Mouse (Mus musculus) brain, adult 2 months (tissue): ENCODE results near the gene Zfp644.
"Not testable (repeated sequence)": the region's sequence is repeated elsewhere in the genome, so short reads cannot be mapped to it uniquely, and the experiment has no call there.

Experiments
- DNase-seq: peaks from one replicate; pipeline ENCODE4 v3.0.0; 2011; ENCODE audit warnings: low read depth, low spot score

The Zfp644 gene

GRCm38 (mm10) chr5:106696396-106697337, at the start of gene Zfp644:
Gene Zfp644 (minus strand): TSS chr5:106697287.
- DNase-seq: peak; percentile 95

DNA sequence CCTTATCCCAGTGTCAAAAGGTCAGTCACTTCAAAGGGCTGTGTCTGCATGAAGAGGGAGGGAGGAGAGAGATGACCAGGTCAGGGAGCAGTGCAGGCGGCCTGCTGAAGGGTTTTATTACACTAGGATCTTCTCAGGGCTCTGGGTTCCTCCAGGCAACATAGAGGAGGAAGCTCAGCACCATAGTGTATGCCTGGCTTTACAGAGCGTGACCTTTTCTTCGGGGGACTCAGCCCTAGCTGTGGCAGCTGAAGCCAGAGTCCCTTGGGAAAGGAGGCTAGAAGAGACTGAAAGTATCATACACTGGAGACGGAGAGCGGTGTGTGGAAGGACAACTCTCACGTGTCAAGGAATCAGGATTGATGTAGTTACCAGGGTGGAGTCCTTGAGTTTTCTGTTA, 42.6 kb upstream of the Zfp644 start:
- DNase-seq: no peak

DNA sequence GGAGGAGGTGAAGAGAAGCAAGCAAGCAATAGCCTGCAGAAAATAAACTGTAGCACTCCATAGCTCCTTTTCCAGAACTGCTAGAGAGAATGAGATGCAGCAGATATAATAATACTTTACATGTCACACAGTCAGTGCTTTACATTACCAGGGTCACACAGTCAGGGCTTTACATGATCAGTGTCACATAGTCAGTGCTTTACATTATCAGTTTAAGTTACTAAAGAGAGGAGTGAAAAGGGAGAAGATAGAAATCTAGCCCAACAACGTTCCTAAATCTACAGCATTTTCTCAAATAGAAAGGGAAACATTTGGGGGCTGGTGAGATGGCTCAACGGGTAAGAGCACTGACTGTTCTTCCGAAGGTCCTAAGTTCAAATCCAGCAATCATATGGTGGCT, 26.4 kb upstream of the Zfp644 start:
- no peak for DNase-seq

DNA sequence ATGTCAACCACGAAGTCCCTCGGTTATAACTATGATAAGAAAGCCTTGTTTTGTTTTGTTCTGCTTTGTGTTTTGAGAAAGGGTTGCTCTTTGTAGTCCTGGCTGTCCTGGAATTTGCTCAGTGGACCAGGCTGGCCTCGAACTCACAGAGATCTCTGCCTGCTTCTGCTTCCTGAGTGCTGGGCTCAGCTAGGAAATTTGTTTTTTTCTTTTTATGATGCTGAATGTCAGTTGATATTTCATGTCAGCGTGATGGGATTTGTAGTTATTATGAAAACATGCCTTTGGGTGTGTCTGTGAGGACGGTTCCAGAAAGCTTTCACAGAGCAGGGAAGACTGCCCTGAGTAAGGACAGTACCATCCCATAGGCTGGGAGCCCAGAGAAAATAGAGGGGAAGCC, 25.7 kb upstream of the Zfp644 start:
- no peak for DNase-seq

- peak; percentile 61 for DNase-seq
Measured at GRCm38 (mm10) chr5:106711870-106712277, 14.8 kb upstream of the Zfp644 start.

- no peak for DNase-seq
Measured at GRCm38 (mm10) chr5:106711220-106711726, 14.2 kb upstream of the Zfp644 start.

DNA sequence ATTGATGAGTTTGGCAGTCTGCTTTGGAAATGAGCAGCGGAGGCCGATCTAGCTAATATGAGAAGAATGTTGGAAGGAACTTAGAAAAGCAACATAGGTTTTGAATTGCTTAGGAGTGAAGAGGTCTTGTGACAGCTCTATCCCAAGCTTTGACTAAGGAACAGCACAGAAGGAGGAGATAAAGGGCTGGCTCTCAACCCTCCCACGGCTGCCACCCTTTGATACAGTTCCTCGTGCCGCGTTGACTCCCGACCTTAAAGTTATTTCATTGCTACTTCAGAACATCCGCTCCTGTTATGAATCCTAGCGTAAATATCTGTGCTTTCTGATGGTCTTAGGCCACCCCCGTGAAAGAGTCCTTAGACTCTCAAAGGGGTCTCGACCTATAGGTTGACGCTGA, 13.5 kb upstream of the Zfp644 start:
- DNase-seq: no peak

DNA sequence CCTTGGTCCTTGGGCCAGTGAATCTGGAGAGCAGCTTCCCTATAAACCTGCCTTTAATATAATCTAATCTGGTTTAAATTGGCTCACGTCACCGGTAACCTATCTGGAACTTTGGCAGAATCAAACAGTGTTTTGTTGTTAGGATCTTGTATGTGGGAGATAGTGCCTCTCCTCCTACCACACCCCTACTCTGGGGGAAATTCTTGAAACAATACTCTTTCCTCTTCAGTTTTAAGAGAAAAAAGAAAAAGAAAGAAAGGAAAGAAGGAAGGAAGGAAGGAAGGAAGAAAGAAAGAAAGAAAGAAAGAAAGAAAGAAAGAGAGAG, 13.0 kb upstream of the Zfp644 start:
- no peak for DNase-seq

- DNase-seq: no peak
Measured at GRCm38 (mm10) chr5:106709388-106710084, 12.4 kb upstream of the Zfp644 start.

DNA sequence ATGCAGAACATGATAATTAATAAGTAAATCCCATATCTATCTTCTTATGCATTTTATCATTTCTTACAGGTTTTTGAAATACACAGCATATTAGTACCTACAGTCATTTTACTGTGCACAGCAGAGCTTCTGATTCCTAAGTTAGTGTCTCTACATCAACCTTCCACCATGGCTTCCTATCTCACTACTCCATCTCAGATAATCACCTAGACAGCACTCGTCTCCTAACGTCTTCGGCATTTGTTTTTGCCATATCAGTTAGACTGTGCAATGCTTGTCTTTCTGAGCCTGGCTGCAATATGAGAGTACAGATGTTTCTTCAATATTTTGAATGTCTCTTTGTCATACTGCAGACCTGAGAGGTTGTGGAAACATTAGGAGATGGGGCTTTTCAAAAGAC, 9.3 kb upstream of the Zfp644 start:
- no peak for DNase-seq

DNA sequence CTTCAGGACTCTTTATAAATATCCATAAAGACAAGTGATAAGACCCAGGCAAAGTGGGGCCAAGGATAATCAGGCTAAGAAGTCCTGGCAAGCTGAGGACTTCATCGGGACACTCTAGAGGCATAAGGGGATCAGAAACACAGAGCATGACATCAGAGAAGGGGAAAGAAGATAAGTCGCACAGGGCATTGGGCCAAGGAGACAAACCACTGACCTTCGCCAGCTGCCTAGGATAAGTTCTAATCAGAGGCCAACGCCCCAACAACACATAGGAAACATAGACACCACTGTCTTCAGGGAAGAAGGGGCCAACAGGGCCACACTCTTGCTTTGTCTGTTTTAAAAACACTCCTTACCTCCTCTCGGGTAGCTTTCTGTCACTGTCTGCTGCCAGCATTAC, 8.1 kb upstream of the Zfp644 start:
- no peak for DNase-seq

DNA sequence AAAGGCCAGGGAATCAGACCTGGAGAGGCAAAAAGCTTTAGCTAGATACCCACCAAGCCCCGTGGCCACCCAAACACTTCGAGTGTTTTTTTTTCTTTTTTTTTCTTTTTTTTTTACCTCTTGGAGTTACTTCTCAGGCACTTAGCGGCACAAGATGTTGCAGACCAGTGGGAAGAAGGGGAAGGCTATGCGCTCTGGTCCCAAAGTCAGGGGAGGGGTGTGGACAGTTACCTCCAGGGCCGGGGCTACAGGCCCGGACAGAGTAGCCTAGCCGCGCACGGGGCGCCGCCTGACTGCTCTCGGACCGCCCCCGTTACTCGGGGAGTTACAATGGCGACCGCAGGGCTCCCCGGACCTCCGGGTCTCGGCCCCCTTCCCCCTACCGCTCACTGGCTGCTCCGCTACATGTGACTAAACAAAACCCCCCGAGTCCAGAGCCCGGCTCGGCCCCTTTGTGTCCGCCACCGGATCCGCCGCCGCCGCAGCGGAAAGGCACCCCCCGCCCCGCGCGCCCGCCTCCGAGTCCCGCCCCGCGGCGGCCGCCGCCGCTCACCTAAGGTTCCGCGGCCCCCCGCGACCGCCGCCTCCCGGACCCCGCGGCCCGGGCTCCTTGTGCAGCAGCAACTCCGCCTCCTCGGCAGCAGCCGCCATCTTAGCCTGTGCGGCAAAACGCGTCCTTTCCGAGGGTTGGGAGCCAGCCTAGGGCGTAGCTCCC, 1.2 kb downstream of the Zfp644 start:
- DNase-seq: no peak

GRCm38 (mm10) chr5:106695141-106695540, 1.9 kb downstream of the Zfp644 start:
- DNase-seq: no peak

DNA sequence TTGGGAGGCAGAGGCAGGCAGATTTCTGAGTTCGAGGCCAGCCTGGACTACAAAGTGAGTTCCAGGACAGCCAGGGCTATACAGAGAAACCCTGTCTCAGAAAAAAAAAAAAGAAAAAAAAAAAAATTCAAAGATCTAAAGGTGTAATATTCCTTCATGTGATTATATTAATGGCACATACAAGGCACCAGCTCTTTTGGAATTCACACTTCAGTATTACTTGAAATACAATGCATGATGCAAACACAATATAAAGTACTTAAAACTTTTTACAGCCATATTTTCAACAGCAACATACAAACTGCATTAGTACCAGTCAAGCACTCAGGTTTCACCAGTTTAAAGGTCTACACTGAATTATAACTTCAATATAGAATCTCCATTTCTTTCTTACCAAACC, 2.4 kb downstream of the Zfp644 start:
- no peak for DNase-seq

DNA sequence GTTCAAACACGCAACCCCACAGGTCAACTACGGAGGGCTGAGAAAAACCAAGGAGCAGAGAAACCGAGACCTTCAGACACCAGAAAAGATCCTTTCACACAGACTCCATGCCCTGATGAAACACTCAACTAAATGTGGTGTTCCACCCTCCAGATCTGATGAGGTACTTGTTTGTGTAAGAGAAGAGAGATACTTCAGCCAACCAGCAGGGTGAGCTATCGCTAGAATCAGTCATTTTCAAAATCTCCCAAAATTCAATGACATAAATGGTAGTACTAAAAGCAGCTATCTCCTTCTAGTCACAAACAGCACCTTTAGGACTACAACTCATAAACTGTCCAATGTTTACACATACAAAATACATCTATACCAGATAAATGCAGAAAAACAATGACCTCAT, 4.1 kb downstream of the Zfp644 start:
- DNase-seq: peak; percentile 39

GRCm38 (mm10) chr5:106680636-106681458, 16.2 kb downstream of the Zfp644 start:
- no peak for DNase-seq

GRCm38 (mm10) chr5:106679659-106680058, 17.4 kb downstream of the Zfp644 start:
- no peak for DNase-seq

- not testable (repeated sequence) for DNase-seq
Measured at GRCm38 (mm10) chr5:106678823-106679222, 18.3 kb downstream of the Zfp644 start.

GRCm38 (mm10) chr5:106676784-106677183, 20.3 kb downstream of the Zfp644 start:
- no peak for DNase-seq

DNA sequence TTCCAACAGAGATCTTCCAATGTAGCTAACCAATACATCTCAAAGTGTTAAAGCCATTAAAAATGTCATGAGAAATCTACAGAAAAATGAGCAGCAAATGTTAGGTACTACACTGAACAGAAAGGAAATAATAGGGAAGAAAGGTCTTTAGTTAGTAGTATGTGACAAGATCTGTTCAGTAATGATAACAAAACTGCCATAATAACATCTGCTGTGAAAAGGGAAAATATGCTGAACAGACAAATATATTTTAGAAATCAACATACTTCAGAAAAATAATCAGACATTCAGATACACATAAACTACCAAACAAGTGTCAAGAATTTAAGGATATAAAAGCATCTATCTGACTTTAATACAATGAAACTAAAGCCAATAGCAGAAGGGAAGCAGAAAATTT, 24.5 kb downstream of the Zfp644 start:
- no peak for DNase-seq

- DNase-seq: no peak
Measured at GRCm38 (mm10) chr5:106671893-106672292, 25.2 kb downstream of the Zfp644 start.
